Mouse (Mus musculus) 416B (cell line): ENCODE measurements at regions not wholly inside any gene's neighbourhood (a gene's known extent, or its start where the extent isn't known, plus 50 kb on each side); places are given as distances from the start of the nearest gene placed in this dataset.

Source experiments
- DNase-seq: peaks from one replicate; pipeline ENCODE4 v3.0.0; 2011; ENCODE audit warnings: low read depth

- no peak for DNase-seq
Observed at GRCm38 (mm10) chr12:42369029-42369577, 882.9 kb upstream of the Lrrn3 start.

- DNase-seq, result no peak
Observed at GRCm38 (mm10) chr12:42338996-42339680, 852.9 kb upstream of the Lrrn3 start.

- DNase-seq, result no peak
Observed at GRCm38 (mm10) chr12:42306429-42306828, 820.2 kb upstream of the Lrrn3 start.

GRCm38 (mm10) chr12:42277241-42278032 lies 791.2 kb upstream of the Lrrn3 start:
- no peak for DNase-seq

GRCm38 (mm10) chr12:42250410-42250809 lies 764.2 kb upstream of the Lrrn3 start:
- DNase-seq, result no peak

GRCm38 (mm10) chr12:42229235-42229634 lies 743.0 kb upstream of the Lrrn3 start:
- no peak for DNase-seq

GRCm38 (mm10) chr12:42181646-42182045 lies 695.4 kb upstream of the Lrrn3 start:
- peak; percentile 8 for DNase-seq

- DNase-seq, result no peak
Observed at GRCm38 (mm10) chr12:42179947-42180669, 693.9 kb upstream of the Lrrn3 start.

- DNase-seq, result no peak
Observed at GRCm38 (mm10) chr12:42147971-42148370, 661.7 kb upstream of the Lrrn3 start.

- DNase-seq, result no peak
Observed at GRCm38 (mm10) chr12:42138694-42139442, 652.6 kb upstream of the Lrrn3 start.

GRCm38 (mm10) chr12:42138177-42138576 lies 651.9 kb upstream of the Lrrn3 start:
- no peak for DNase-seq

GRCm38 (mm10) chr12:42137764-42138163 lies 651.5 kb upstream of the Lrrn3 start:
- no peak for DNase-seq

GRCm38 (mm10) chr12:42100189-42100588 lies 614.0 kb upstream of the Lrrn3 start:
- DNase-seq, result no peak

- no peak for DNase-seq
Observed at GRCm38 (mm10) chr12:42070401-42070800, 584.2 kb upstream of the Lrrn3 start.

- no peak for DNase-seq
Observed at GRCm38 (mm10) chr12:42063745-42064144, 577.5 kb upstream of the Lrrn3 start.

- no peak for DNase-seq
Observed at GRCm38 (mm10) chr12:42049056-42049455, 562.8 kb upstream of the Lrrn3 start.

GRCm38 (mm10) chr12:42027874-42028273 lies 541.6 kb upstream of the Lrrn3 start:
- peak; percentile 60 for DNase-seq

GRCm38 (mm10) chr12:42017506-42017905 lies 531.3 kb upstream of the Lrrn3 start:
- no peak for DNase-seq

GRCm38 (mm10) chr12:42008827-42009383 lies 522.7 kb upstream of the Lrrn3 start:
- no peak for DNase-seq

- DNase-seq, result no peak
Observed at GRCm38 (mm10) chr12:42006912-42007311, 520.7 kb upstream of the Lrrn3 start.
